Mouse (Mus musculus) adrenal gland, postnatal 25 days (tissue): ENCODE results near the gene Gm8994. TPM values are rescaled to one million over a fixed set of nuclear protein-coding genes. Genes with fewer than 3 reads are reported as not detected.
"Not testable (repeated sequence)": the region's sequence is repeated elsewhere in the genome, so short reads cannot be mapped to it uniquely, and the experiment has no call there.

ENCODE experiments used
- DNase-seq: peaks from one replicate; pipeline ENCODE4 v3.0.0; 2021; ENCODE audit warnings: mixed read lengths
- long read RNA-seq: library from polyadenylated mRNA; stranded (forward); transcript quantifications from one replicate; pipeline ENCODE4 v2.0.0, GENCODE M21; 2021
- total RNA-seq: library from RNA; stranded (reverse); gene quantifications from 2 replicates; pipeline ENCODE4 v1.2.3, GENCODE M21; 2021

Gm8994 gene
- not detected in 2 replicates for total RNA-seq
- long read RNA-seq: 0 reads

GRCm38 (mm10) chr6:136327239-136327638 lies at the start of gene Gm8994:
Gene Gm8994 (plus strand): TSS chr6:136327539.
- DNase-seq: not testable (repeated sequence)

- no peak for DNase-seq
These were observed 49.7 kb upstream of the Gm8994 start for GRCm38 (mm10) chr6:136277685-136278084.

- DNase-seq: no peak
These were observed 42.8 kb upstream of the Gm8994 start for GRCm38 (mm10) chr6:136284565-136284964.

GRCm38 (mm10) chr6:136286180-136286579 lies 41.2 kb upstream of the Gm8994 start:
- DNase-seq: no peak

- no peak for DNase-seq
These were observed 40.8 kb upstream of the Gm8994 start for GRCm38 (mm10) chr6:136286589-136286988.

GRCm38 (mm10) chr6:136291424-136291823 lies 35.9 kb upstream of the Gm8994 start:
- DNase-seq: no peak

- no peak for DNase-seq
These were observed 35.2 kb upstream of the Gm8994 start for GRCm38 (mm10) chr6:136291951-136292714.

GRCm38 (mm10) chr6:136293700-136294099 lies 33.6 kb upstream of the Gm8994 start:
- no peak for DNase-seq

- peak; percentile 43 for DNase-seq
These were observed 31.5 kb upstream of the Gm8994 start for GRCm38 (mm10) chr6:136295821-136296220.

- no peak for DNase-seq
These were observed 31.1 kb upstream of the Gm8994 start for GRCm38 (mm10) chr6:136296251-136296650.

GRCm38 (mm10) chr6:136303514-136303913 lies 23.8 kb upstream of the Gm8994 start:
- DNase-seq: no peak

GRCm38 (mm10) chr6:136304369-136304988 lies 22.9 kb upstream of the Gm8994 start:
- no peak for DNase-seq

- no peak for DNase-seq
These were observed 17.9 kb upstream of the Gm8994 start for GRCm38 (mm10) chr6:136309487-136309886.

- not testable (repeated sequence) for DNase-seq
These were observed 1.1 kb downstream of the Gm8994 start for GRCm38 (mm10) chr6:136328416-136328815.

GRCm38 (mm10) chr6:136340669-136341068 lies 13.3 kb downstream of the Gm8994 start:
- DNase-seq: no peak

- DNase-seq: no peak
These were observed 13.8 kb downstream of the Gm8994 start for GRCm38 (mm10) chr6:136341093-136341492.

GRCm38 (mm10) chr6:136343868-136344267 lies 16.5 kb downstream of the Gm8994 start:
- no peak for DNase-seq

GRCm38 (mm10) chr6:136345034-136345433 lies 17.7 kb downstream of the Gm8994 start:
- no peak for DNase-seq

GRCm38 (mm10) chr6:136345641-136346040 lies 18.3 kb downstream of the Gm8994 start:
- DNase-seq: no peak

GRCm38 (mm10) chr6:136347053-136347452 lies 19.7 kb downstream of the Gm8994 start:
- DNase-seq: no peak

- DNase-seq: no peak
These were observed 20.3 kb downstream of the Gm8994 start for GRCm38 (mm10) chr6:136347631-136348030.

GRCm38 (mm10) chr6:136353399-136354184 lies 26.3 kb downstream of the Gm8994 start:
- peak; percentile 57 for DNase-seq

GRCm38 (mm10) chr6:136358471-136358870 lies 31.1 kb downstream of the Gm8994 start:
- DNase-seq: no peak
